In genomic region chr5:120116261-120117050, GRCm38 (mm10) we compare ENCODE assay signal across 7 mouse cellular contexts. TPM values are rescaled to one million over a fixed set of nuclear protein-coding genes. Genes with fewer than 3 reads are reported as not detected.
DNase-seq lines count a peak whose midpoint lies in the region; ATAC-seq lines count a peak whose summit lies in the region.

Rbm19 (plus strand) TSS chr5:120116465.

- H3K4me1 ChIP-seq in intestine, embryonic 16.5 days (ENCODE audit: control insufficient read depth, insufficient read depth, low read length) = no peaks in the 10 kb centered on the region
- peaks cover 4% of the 10 kb centered on the region; the same call in 1 of the 2 replicates for H3K4me1 ChIP-seq in midbrain, embryonic 11.5 days (ENCODE audit: control insufficient read depth, insufficient read depth, low read length)

- peak within 1 kb of the TSS; percentile 93 for H3K4me2 ChIP-seq in intestine, embryonic 16.5 days (ENCODE audit: low read depth, low read length)
- peak within 1 kb of the TSS; percentile 89 for H3K4me2 ChIP-seq in midbrain, embryonic 11.5 days

- no peaks in the 10 kb centered on the region for H3K27me3 ChIP-seq in intestine, embryonic 16.5 days (replicated peaks; ENCODE audit: control insufficient read depth, insufficient read depth, low read length)
- no peaks in the 10 kb centered on the region for H3K27me3 ChIP-seq in midbrain, embryonic 11.5 days (ENCODE audit: control insufficient read depth, insufficient read depth, low read length)

- peak within 1 kb of the TSS; percentile 88 for H3K4me3 ChIP-seq in intestine, embryonic 16.5 days (ENCODE audit: low read length)
- peak within 1 kb of the TSS; percentile 82 for H3K4me3 ChIP-seq in midbrain, embryonic 11.5 days (ENCODE audit: low read depth, low read length)

- ATAC-seq in intestine, embryonic 16.5 days = peak; percentile 94
- peak; percentile 93 for ATAC-seq in midbrain, embryonic 11.5 days (ENCODE audit: low FRiP score)

- under 1% methylated on average over 46 of the region's 46 CpGs for WGBS in intestine, embryonic 16.5 days
- 1% methylated on average over 46 of the region's 46 CpGs for WGBS in midbrain, embryonic 11.5 days

- DNase-seq in adrenal gland, adult 18-20 months (ENCODE audit: low spot score in 2 of 2) = peak; percentile 92 to 94
- peak; percentile 98 for DNase-seq in embryo, embryonic 11 days
- peak; percentile 84 to 92 for DNase-seq in gastrocnemius, postnatal 36 days
- peak; percentile 89 for DNase-seq in left cerebral cortex, postnatal 36 days (ENCODE audit: low spot score in 2 of 2)
- DNase-seq in midbrain, embryonic 11.5 days (ENCODE audit: low spot score, missing footprints) = peak; percentile 98
- peak; percentile 75 for DNase-seq in skeletal muscle tissue, adult 2 months (ENCODE audit: low read depth, low spot score)

- peaks cover 16% of the 10 kb centered on the region for H3K36me3 ChIP-seq in intestine, embryonic 16.5 days (ENCODE audit: control insufficient read depth, insufficient read depth, low read length)
- 0 out of 2 replicates have a peak, but pooled peaks cover 5% of the 10 kb centered on the region for H3K36me3 ChIP-seq in midbrain, embryonic 11.5 days (ENCODE audit: control insufficient read depth, insufficient read depth, low read length)

- H3K9ac ChIP-seq in intestine, embryonic 16.5 days (ENCODE audit: low read depth, low read length) = peak within 1 kb of the TSS; percentile 78
- H3K9ac ChIP-seq in midbrain, embryonic 11.5 days (ENCODE audit: low read length) = peak within 1 kb of the TSS; percentile 72

- intact Hi-C loops in gastrocnemius, postnatal 36 days (cut with DNase I) = no loop called here
- intact Hi-C loops in left cerebral cortex, postnatal 36 days (cut with DNase I) = no loop called here

- no peaks in the 10 kb centered on the region for H3K9me3 ChIP-seq in intestine, embryonic 16.5 days (ENCODE audit: control insufficient read depth, low read length)
- no peaks in the 10 kb centered on the region for H3K9me3 ChIP-seq in midbrain, embryonic 11.5 days (ENCODE audit: control insufficient read depth, low read length)

- no peak within 1 kb of the TSS for H3K27ac ChIP-seq in intestine, embryonic 16.5 days (ENCODE audit: low read length)
- H3K27ac ChIP-seq in midbrain, embryonic 11.5 days (ENCODE audit: low read depth, low read length) = no peak within 1 kb of the TSS

RNA-seq across cellular contexts. Expression of gene Rbm19, which starts in this region (rescaled TPM):
- total RNA-seq in adrenal gland, adult 18-20 months (2021) = 10 to 100 TPM; 25.7 to 26.1 TPM
- 10 to 100 TPM; 18.4 to 20.8 TPM for total RNA-seq in gastrocnemius, postnatal 36 days (2021)
- 21.6 and 23.5 TPM in 2 replicates for polyA plus RNA-seq in intestine, embryonic 16.5 days (2015; fragmentation: Nextera tagmentation; extraction: Ambion mirVana)
- 10 to 100 TPM; 16.5 to 17.0 TPM for total RNA-seq in left cerebral cortex, postnatal 36 days (2021)
- 23.0 and 24.5 TPM in 2 replicates for polyA plus RNA-seq in midbrain, embryonic 11.5 days (2014; fragmentation: Nextera tagmentation; extraction: Ambion mirVana)
